Mouse (Mus musculus) limb, embryonic 14.5 days (tissue): ENCODE results near the gene Hspb3. TPM values are rescaled to one million over a fixed set of nuclear protein-coding genes. Genes with fewer than 3 reads are reported as not detected.
A peak's percentile ranks its signal among the peaks of the same experiment; 100 is the strongest.

ENCODE experiments used
- ATAC-seq: fragments of 200-750 bp; cut with Nextera tagmentation; 2 replicates; pipeline ENCODE4 v1.8.0; 2017; ENCODE audit warnings: low read depth, moderate number of reproducible peaks, moderate TSS enrichment; ENCODE audit not compliant: low FRiP score
- DNase-seq: peaks from one replicate; pipeline ENCODE4 v3.0.0-alpha.2; 2015; ENCODE audit warnings: low spot score
- H3K27ac ChIP-seq: fragments of 300-500 bp; sonication (generic); replicated peaks from 2 replicates; pipeline ENCODE4 v1.5.1; 2014; ENCODE audit warnings: low read depth, mild to moderate bottlenecking, low read length, moderate library complexity, mixed read lengths
- H3K27me3 ChIP-seq: fragments of 300-500 bp; sonication (generic); 2 replicates; pipeline ENCODE4 v1.6.1; 2014; ENCODE audit warnings: low read length, mixed read lengths; ENCODE audit not compliant: control insufficient read depth, insufficient read depth
- H3K36me3 ChIP-seq: fragments of 300-500 bp; sonication (generic); 2 replicates; pipeline ENCODE4 v1.6.1; 2014; ENCODE audit warnings: mild to moderate bottlenecking, low read length, moderate library complexity, mixed read lengths; ENCODE audit not compliant: control insufficient read depth, insufficient read depth
- H3K4me1 ChIP-seq: fragments of 300-500 bp; sonication (generic); 2 replicates; pipeline ENCODE4 v1.6.1; 2014; ENCODE audit warnings: antibody characterized with exemption, low read length, mixed read lengths; ENCODE audit not compliant: control insufficient read depth, insufficient read depth
- H3K4me2 ChIP-seq: fragments of 300-500 bp; sonication (generic); replicated peaks from 2 replicates; pipeline ENCODE4 v1.6.1; 2014; ENCODE audit warnings: low read depth, mild to moderate bottlenecking, low read length, moderate library complexity; ENCODE audit not compliant: severe bottlenecking
- H3K4me3 ChIP-seq: fragments of 300-500 bp; sonication (generic); replicated peaks from 2 replicates; pipeline ENCODE4 v1.5.1; 2014; ENCODE audit warnings: low read length
- H3K9ac ChIP-seq: fragments of 300-500 bp; sonication (generic); 2 replicates; pipeline ENCODE4 v1.6.1; 2014; ENCODE audit warnings: mild to moderate bottlenecking, low read depth, low read length, moderate library complexity; ENCODE audit not compliant: severe bottlenecking
- H3K9me3 ChIP-seq: fragments of 300-500 bp; sonication (generic); 2 replicates; pipeline ENCODE4 v1.6.1; 2016; ENCODE audit warnings: low read length; ENCODE audit not compliant: control insufficient read depth
- POLR2A ChIP-seq: fragments of 200-500 bp; IDR thresholded peaks from 2 replicates; pipeline ENCODE4 v1.8.0; 2012; ENCODE audit warnings: inconsistent platforms, mild to moderate bottlenecking, moderate library complexity, borderline replicate concordance; ENCODE audit not compliant: insufficient read depth, insufficient read length; ENCODE audit errors: extremely low read depth
- WGBS: fragments of 180-500 bp; shearing (Covaris S2); extraction: QIAGEN DNeasy Blood & Tissue Kit; methylation state at CpG from one replicate; pipeline ENCODE4 v1.1.7; 2014; 5-methylcytosine and 5-hydroxymethylcytosine counted together
- polyA plus RNA-seq, 2 experiments: library from polyadenylated mRNA; depleted of rRNA in 1 of 2; stranded (reverse) in 1 of 2; unstranded in 1 of 2; fragments of >200 nt; fragmentation: Nextera tagmentation in 1 of 2; extraction: Ambion mirVana in 1 of 2; gene quantifications; 2 replicates each; pipeline versions ENCODE4 v1.2.1 to v1.2.3; 2012 to 2014

Hspb3 gene
- 13.0 and 13.8 TPM in 2 replicates for polyA plus RNA-seq (2012; rRNA removed)
- polyA plus RNA-seq (2014; fragmentation: Nextera tagmentation; extraction: Ambion mirVana) = 8.2 and 15.3 TPM in 2 replicates

GRCm38 (mm10) chr13:113663151-113663779, at the start of gene Hspb3:
Gene Hspb3 (minus strand): TSS chr13:113663676.
- ATAC-seq = peak; percentile 64
- TF ChIP-seq POLR2A = no peak
- Histone ChIP-seq H3K27me3 (no peaks in the 10 kb centered on the region), H3K4me2 (0 out of 2 replicates have a peak within 1 kb of the TSS, but pooled peaks have one; percentile 3), H3K4me3 (no peak within 1 kb of the TSS), H3K9ac (no peak within 1 kb of the TSS), H3K4me1 (no peaks in the 10 kb centered on the region), H3K36me3 (no peaks in the 10 kb centered on the region), H3K27ac (no peak within 1 kb of the TSS), H3K9me3 (no peaks in the 10 kb centered on the region)
- DNase-seq = no peak
- WGBS = 60% methylated on average over 28 of the region's 28 CpGs

DNA sequence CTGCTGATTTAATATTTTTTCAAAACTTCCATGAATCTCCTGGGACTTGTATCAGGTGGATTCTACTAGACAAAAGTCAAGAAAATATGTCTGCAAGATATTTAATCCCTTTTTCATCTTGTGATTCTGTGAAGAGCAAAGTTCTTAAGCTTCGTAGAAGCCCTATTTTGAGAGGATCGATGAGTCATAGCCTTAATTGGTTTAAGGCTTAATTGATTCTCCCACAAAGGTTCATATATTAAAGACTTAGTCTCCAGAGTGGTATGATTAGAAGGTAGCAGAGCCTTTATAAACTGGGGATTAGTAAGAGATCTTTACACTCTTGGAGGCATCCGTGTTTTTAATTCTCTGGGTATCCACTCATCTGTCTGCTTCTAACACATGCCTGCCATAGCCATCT, 49.7 kb upstream of the Hspb3 start:
- Histone ChIP-seq H3K9me3 (no peaks in the 10 kb centered on the region), H3K27ac (no peak overlapping the region), H3K4me3 (no peak overlapping the region), H3K9ac (no peak overlapping the region), H3K36me3 (no peaks in the 10 kb centered on the region), H3K4me2 (no peak overlapping the region), H3K4me1 (no peaks in the 10 kb centered on the region), H3K27me3 (no peaks in the 10 kb centered on the region)
- no peak for DNase-seq
- no peak for TF ChIP-seq POLR2A
- no peak for ATAC-seq
- WGBS = 81% methylated on average over 3 of the region's 3 CpGs

DNA sequence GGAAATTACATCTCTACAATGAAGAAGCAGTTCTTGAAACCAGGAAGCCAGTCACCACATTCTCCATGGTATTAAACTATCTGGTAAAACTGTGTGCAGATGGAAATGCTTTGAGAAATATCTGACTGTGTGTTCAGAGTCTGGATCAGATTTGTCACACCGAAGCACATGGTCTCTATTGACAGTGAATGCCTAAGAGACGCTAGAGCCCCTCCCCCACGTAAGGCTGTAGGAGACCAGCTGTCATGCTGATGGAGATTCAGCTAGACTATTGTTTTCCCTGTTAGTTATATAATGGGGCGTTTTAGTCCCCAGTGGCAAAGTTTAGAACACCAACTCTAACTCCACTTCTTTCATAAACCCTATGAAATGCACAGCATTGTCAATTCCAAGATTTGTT, 42.7 kb upstream of the Hspb3 start:
- H3K36me3 ChIP-seq = no peaks in the 10 kb centered on the region
- no peak for TF ChIP-seq POLR2A
- no peak overlapping the region for H3K4me3 ChIP-seq
- H3K27me3 ChIP-seq = no peaks in the 10 kb centered on the region
- no peaks in the 10 kb centered on the region for H3K9me3 ChIP-seq
- H3K4me1 ChIP-seq = no peaks in the 10 kb centered on the region
- 20% methylated on average over 4 of the region's 4 CpGs for WGBS
- no peak overlapping the region for H3K4me2 ChIP-seq
- DNase-seq = peak; percentile 42
- no peak overlapping the region for H3K27ac ChIP-seq
- no peak overlapping the region for H3K9ac ChIP-seq
- ATAC-seq = peak; percentile 34; the same call in 1 of the 2 replicates

DNA sequence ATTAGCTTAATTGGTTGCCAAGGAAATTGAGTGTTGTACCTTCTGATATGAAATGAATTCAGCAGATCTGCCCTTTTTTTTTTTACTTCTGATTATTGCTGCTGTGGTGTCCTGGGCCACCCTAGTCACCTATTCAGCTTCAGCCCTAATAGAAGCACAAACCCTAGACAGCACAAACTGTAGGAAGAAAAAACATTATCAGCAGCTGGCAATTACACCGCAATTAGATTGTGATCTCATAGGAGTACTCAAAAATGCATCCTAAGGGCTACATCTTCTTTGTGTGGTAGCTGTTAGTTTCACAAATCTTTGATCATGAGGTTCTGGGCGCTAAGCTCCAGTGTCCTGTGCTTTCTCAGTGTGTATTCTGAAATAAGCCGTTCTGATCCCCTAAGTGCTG, 37.7 kb upstream of the Hspb3 start:
- no peak for TF ChIP-seq POLR2A
- no peak for DNase-seq

DNA sequence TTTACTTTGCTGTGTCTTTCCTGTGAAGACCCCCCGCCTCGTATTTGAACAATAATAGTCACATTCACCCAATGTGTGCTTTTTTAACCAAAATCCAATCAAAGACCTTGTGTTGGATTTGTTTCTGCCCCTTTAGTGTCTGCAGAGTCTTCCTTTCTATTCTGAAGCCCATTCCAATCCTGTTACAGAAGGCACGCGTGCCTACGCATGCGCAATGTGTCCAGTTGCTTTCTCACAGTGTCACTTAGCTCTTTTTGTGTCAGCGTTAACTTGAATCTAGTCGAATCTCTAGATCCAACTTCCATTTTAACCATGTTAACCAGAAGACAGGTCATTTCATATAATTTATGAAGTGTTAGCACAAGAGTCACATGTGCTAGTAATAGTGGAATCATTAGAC, 36.5 kb upstream of the Hspb3 start:
- no peak for DNase-seq
- H3K36me3 ChIP-seq = no peaks in the 10 kb centered on the region
- no peak overlapping the region for H3K9ac ChIP-seq
- H3K4me3 ChIP-seq = no peak overlapping the region
- 82% methylated on average over 8 of the region's 8 CpGs for WGBS
- no peaks in the 10 kb centered on the region for H3K4me1 ChIP-seq
- no peak for ATAC-seq
- H3K4me2 ChIP-seq = no peak overlapping the region
- no peaks in the 10 kb centered on the region for H3K9me3 ChIP-seq
- no peak overlapping the region for H3K27ac ChIP-seq
- TF ChIP-seq POLR2A = no peak
- H3K27me3 ChIP-seq = no peaks in the 10 kb centered on the region

More for the DNA sequence above, 37.7 kb upstream of the Hspb3 start:
- Histone ChIP-seq H3K4me3 (no peak overlapping the region), H3K36me3 (no peaks in the 10 kb centered on the region), H3K4me2 (no peak overlapping the region), H3K9ac (no peak overlapping the region), H3K27ac (no peak overlapping the region), H3K4me1 (no peaks in the 10 kb centered on the region), H3K9me3 (no peaks in the 10 kb centered on the region), H3K27me3 (no peaks in the 10 kb centered on the region)
- ATAC-seq = no peak
- 71% methylated on average over 3 of the region's 3 CpGs for WGBS
